Mouse (Mus musculus): Measurements from ENCODE around the gene Neu3.

- TF ChIP-seq CTCF (IDR thresholded peaks at IDR 0.05; ENCODE audit: low read depth, low read length) (no peak), GATA1 (IDR thresholded peaks at IDR 0.05; ENCODE audit: borderline replicate concordance, low read length) (no peak), TAL1 (conservative IDR thresholded peaks at IDR 0.05; ENCODE audit: low read depth, low read length) (no peak), POLR2AphosphoS5 (IDR thresholded peaks at IDR 0.05; ENCODE audit: insufficient replicate concordance, low read depth, low read length) (no peak)
Observed at GRCm38 (mm10) chr7:99865219-99865618, 37.0 kb upstream of the Neu3 start.

Data from G1E (cell line).